Mouse (Mus musculus) hindbrain, embryonic 11.5 days (tissue): ENCODE data around the gene Spred1. TPM values are rescaled to one million over a fixed set of nuclear protein-coding genes. Genes with fewer than 3 reads are reported as not detected.

Experiments
- ATAC-seq: fragments of 200-750 bp; cut with Nextera tagmentation; 2 replicates; pipeline ENCODE4 v1.8.0; 2017; ENCODE audit warnings: mild to moderate bottlenecking, moderate TSS enrichment, moderate library complexity; ENCODE audit not compliant: low FRiP score
- DNase-seq: peaks from one replicate; pipeline ENCODE4 v3.0.0-alpha.2; 2015; ENCODE audit warnings: low spot score
- H3K27ac ChIP-seq: fragments of 300-500 bp; sonication (generic); 2 replicates; pipeline ENCODE4 v1.5.1; 2014; ENCODE audit warnings: mild to moderate bottlenecking, low read depth, low read length
- H3K27me3 ChIP-seq: fragments of 300-500 bp; sonication (generic); 2 replicates; pipeline ENCODE4 v1.6.1; 2014; ENCODE audit warnings: mild to moderate bottlenecking, low read length, moderate library complexity, mixed read lengths; ENCODE audit not compliant: control insufficient read depth, insufficient read depth
- H3K36me3 ChIP-seq: fragments of 300-500 bp; sonication (generic); 2 replicates; pipeline ENCODE4 v1.6.1; 2014; ENCODE audit warnings: mild to moderate bottlenecking, low read length, moderate library complexity, mixed read lengths; ENCODE audit not compliant: control insufficient read depth, insufficient read depth
- H3K4me1 ChIP-seq: fragments of 300-500 bp; sonication (generic); replicated peaks from 2 replicates; pipeline ENCODE4 v1.6.1; 2014; ENCODE audit warnings: low read length, mixed read lengths; ENCODE audit not compliant: control insufficient read depth, insufficient read depth
- H3K4me2 ChIP-seq: fragments of 300-500 bp; sonication (generic); replicated peaks from 2 replicates; pipeline ENCODE4 v1.6.1; 2014; ENCODE audit warnings: mild to moderate bottlenecking, low read depth, low read length
- H3K4me3 ChIP-seq: fragments of 300-500 bp; sonication (generic); 2 replicates; pipeline ENCODE4 v1.5.1; 2014; ENCODE audit warnings: low read depth, low read length
- H3K9ac ChIP-seq: fragments of 300-500 bp; sonication (generic); 2 replicates; pipeline ENCODE4 v1.6.1; 2014; ENCODE audit warnings: low read depth, low read length
- H3K9me3 ChIP-seq: fragments of 300-500 bp; sonication (generic); 2 replicates; pipeline ENCODE4 v1.6.1; 2016; ENCODE audit warnings: low read length; ENCODE audit not compliant: control insufficient read depth
- WGBS: fragments of 180-500 bp; shearing (Covaris S2); extraction: QIAGEN DNeasy Blood & Tissue Kit; methylation state at CpG from one replicate; pipeline ENCODE4 v1.1.7; 2014; 5-methylcytosine and 5-hydroxymethylcytosine counted together
- polyA plus RNA-seq: library from polyadenylated mRNA; unstranded; fragments of >200 nt; fragmentation: Nextera tagmentation; extraction: Ambion mirVana; gene quantifications from 2 replicates; pipeline ENCODE4 v1.2.1, GENCODE M21; 2014

The Spred1 gene
- polyA plus RNA-seq, 1 experiment from 2014 or later: 17.8 TPM

GRCm38 (mm10) chr2:117110355-117110866, 10.8 kb upstream of the Spred1 start:
- DNase-seq (no peak), ATAC-seq (peak; percentile 61; the same call in 1 of the 2 replicates)
- no peaks in the 10 kb centered on the region for H3K9me3 ChIP-seq
- H3K4me1 ChIP-seq: no peaks in the 10 kb centered on the region
- H3K36me3 ChIP-seq: no peaks in the 10 kb centered on the region
- no peak overlapping the region for H3K4me3 ChIP-seq
- no peak overlapping the region for H3K9ac ChIP-seq
- 55% methylated on average over 6 of the region's 6 CpGs for WGBS
- H3K27me3 ChIP-seq: no peaks in the 10 kb centered on the region
- no peak overlapping the region for H3K4me2 ChIP-seq
- H3K27ac ChIP-seq: no peak overlapping the region

DNA sequence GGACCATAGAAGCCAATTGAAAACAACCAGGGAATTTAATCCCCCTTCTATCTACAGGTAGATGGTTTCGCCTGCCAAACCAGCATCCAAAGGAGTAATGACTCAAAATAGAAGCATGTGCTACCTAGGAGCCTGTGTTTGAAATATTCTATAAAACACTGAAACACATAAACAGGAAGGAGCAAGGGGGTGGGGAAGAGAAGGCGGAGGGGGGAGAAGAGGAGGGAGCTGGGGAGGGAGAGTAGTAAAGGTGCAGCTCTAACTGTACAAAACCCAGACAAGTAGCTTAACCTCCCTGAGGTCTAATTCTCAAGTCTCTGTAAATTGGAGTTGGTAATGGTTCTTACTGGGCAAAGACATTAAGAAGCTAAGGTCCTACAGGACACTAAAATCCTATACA, 7.9 kb upstream of the Spred1 start:
- Histone ChIP-seq H3K4me1 (no peaks in the 10 kb centered on the region), H3K9ac (no peak overlapping the region), H3K4me3 (no peak overlapping the region), H3K36me3 (no peaks in the 10 kb centered on the region), H3K27ac (no peak overlapping the region), H3K27me3 (no peaks in the 10 kb centered on the region), H3K4me2 (no peak overlapping the region), H3K9me3 (no peaks in the 10 kb centered on the region)
- ATAC-seq (no peak), DNase-seq (no peak)
- WGBS: 91% methylated on average over 2 of the region's 2 CpGs

DNA sequence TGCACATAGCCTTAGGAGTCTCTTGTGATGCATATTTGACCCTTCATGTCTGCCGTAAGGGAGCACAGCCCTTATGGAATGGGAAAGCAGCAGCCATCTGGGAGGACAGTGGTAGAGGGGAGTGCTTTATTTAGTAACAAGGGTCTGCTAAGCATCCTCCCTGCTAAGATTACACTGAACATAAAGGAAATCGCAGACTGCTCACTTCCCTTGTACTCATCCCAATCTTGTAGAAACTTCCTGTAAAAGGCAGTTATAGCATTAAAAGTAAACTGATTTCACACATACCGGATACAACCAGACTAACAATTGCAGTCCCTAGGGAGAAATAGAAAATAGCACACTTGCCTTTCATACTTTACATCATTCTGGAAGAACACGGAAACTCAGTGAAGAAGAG, 7.4 kb upstream of the Spred1 start:
- Histone ChIP-seq H3K27ac (no peak overlapping the region), H3K4me3 (no peak overlapping the region), H3K9ac (no peak overlapping the region), H3K27me3 (no peaks in the 10 kb centered on the region), H3K4me2 (no peak overlapping the region), H3K36me3 (no peaks in the 10 kb centered on the region), H3K4me1 (no peaks in the 10 kb centered on the region), H3K9me3 (no peaks in the 10 kb centered on the region)
- DNase-seq (no peak), ATAC-seq (no peak)
- 69% methylated on average over 4 of the region's 4 CpGs for WGBS

GRCm38 (mm10) chr2:117118516-117118915, 2.7 kb upstream of the Spred1 start:
- no peak for DNase-seq
- H3K9me3 ChIP-seq: no peaks in the 10 kb centered on the region
- H3K27me3 ChIP-seq: no peaks in the 10 kb centered on the region
- H3K27ac ChIP-seq: no peak overlapping the region
- H3K4me3 ChIP-seq: no peak overlapping the region
- no peak overlapping the region for H3K4me2 ChIP-seq
- no peak for ATAC-seq
- no peaks in the 10 kb centered on the region for H3K36me3 ChIP-seq
- H3K4me1 ChIP-seq: no peaks in the 10 kb centered on the region
- H3K9ac ChIP-seq: no peak overlapping the region
- WGBS: 56% methylated on average over 2 of the region's 2 CpGs

DNA sequence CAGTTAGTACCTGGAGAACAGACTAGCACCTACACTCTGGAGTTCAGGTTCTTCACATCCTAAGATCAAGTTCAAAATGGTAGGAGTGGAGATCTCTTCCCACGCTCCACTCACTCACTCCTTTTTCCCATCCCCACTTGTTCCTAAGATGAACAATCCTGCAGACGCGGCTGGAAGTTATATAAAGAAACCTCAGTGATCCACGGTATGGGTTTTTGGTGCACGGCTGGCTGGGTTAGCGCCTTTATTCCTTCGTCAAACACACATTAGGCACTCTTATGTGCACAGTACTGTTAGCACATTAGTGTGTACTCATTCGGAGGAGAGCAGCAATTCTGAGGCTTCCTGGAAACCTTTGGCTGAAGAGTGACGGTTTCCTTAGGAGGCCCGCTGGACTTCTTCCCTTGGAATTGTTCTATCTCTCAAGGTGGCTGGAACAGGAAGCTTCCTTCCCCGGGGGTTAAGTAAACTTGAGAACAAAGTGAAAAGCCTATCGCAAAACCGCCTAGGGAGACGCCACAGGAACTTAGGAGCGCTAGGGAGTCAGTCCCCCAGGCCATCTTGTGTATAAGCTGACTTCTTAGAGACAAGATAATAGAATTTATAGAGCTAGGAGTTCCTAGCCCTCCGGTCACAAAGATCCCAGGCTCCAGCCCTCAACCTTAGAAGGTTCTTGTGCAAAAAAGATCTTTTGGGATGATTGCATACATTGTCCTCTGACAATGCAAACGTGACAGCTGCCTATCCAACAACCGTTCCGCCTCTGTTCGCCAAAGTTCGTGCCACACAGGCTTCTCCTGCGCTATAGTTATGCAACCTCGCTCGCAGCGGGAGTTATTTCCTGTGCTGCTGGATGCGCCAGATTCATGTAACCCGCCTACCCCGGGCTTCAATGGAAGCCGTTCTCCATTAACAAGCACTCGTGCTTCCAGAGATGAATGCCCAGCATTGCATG, 1.6 kb upstream of the Spred1 start:
- no peaks in the 10 kb centered on the region for H3K4me1 ChIP-seq
- H3K27ac ChIP-seq: peak overlapping the region; percentile 99
- peak; percentile 63 for ATAC-seq
- H3K9me3 ChIP-seq: no peaks in the 10 kb centered on the region
- H3K36me3 ChIP-seq: no peaks in the 10 kb centered on the region
- H3K4me2 ChIP-seq: peak overlapping the region; percentile 64
- H3K27me3 ChIP-seq: no peaks in the 10 kb centered on the region
- WGBS: 2% methylated on average over 30 of the region's 30 CpGs
- H3K4me3 ChIP-seq: peak overlapping the region; percentile 92
- H3K9ac ChIP-seq: peak overlapping the region; percentile 98
- peak; percentile 82 for DNase-seq

GRCm38 (mm10) chr2:117120246-117121211, 645 bp upstream of the Spred1 start:
- peak; percentile 98 for DNase-seq
- WGBS: under 1% methylated on average over 81 of the region's 101 CpGs
- peak; percentile 84 for ATAC-seq
- Histone ChIP-seq H3K27me3 (no peaks in the 10 kb centered on the region), H3K9ac (peak overlapping the region; percentile 98), H3K36me3 (no peaks in the 10 kb centered on the region), H3K4me3 (peak overlapping the region; percentile 92), H3K4me1 (no peaks in the 10 kb centered on the region), H3K27ac (peak overlapping the region; percentile 99), H3K9me3 (no peaks in the 10 kb centered on the region), H3K4me2 (peak overlapping the region; percentile 65)

GRCm38 (mm10) chr2:117121984-117122605, 921 bp downstream of the Spred1 start:
- DNase-seq: peak; percentile 23
- Histone ChIP-seq H3K9me3 (no peaks in the 10 kb centered on the region), H3K4me3 (peak overlapping the region; percentile 92), H3K27me3 (no peaks in the 10 kb centered on the region), H3K36me3 (no peaks in the 10 kb centered on the region), H3K4me2 (peak overlapping the region; percentile 65), H3K4me1 (no peaks in the 10 kb centered on the region), H3K9ac (peak overlapping the region; percentile 98), H3K27ac (peak overlapping the region; percentile 99; the same call in 1 of the 2 replicates)
- no peak for ATAC-seq
- under 1% methylated on average over 19 of the region's 19 CpGs for WGBS

DNA sequence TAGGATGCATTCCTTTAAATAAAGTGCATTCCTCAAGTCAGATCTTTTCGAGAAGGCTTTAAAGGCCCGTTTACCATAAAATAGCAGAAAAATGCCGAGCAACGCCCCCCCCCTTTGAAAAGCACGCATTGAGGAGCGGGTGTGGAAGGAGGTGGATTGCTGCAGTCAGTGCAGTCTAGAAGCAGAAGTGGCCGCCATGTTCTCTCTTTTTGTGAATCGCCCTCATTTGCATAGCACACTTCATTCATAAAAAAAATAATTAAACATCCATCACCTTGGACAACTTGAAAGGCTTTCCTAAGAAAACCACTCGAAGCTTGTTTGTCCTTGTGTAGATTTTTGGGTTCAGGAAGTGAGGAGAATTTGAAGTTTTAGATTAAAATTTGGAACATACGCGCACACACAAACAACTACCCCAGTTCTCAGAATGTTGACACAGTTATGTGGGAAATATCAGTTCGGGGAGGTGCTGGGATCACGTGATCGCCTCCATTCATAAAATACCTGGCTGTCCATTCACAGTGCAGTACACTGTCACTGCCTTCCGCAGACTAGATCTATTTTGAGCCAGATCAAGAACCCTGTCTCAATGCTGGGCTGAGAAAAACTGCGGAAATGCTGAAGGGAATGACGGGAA, 1.6 kb downstream of the Spred1 start:
- ATAC-seq (peak; percentile 52; the same call in 1 of the 2 replicates), DNase-seq (peak; percentile 74)
- H3K9ac ChIP-seq: peak overlapping the region; percentile 98
- peak overlapping the region; percentile 92 for H3K4me3 ChIP-seq
- WGBS: 9% methylated on average over 17 of the region's 17 CpGs
- H3K9me3 ChIP-seq: no peaks in the 10 kb centered on the region
- no peaks in the 10 kb centered on the region for H3K36me3 ChIP-seq
- H3K27ac ChIP-seq: no peak overlapping the region
- no peaks in the 10 kb centered on the region for H3K27me3 ChIP-seq
- H3K4me2 ChIP-seq: peak overlapping the region; percentile 65
- H3K4me1 ChIP-seq: no peaks in the 10 kb centered on the region
